Mouse (Mus musculus): ENCODE measurements around the gene Gm13199. TPM values are rescaled to one million over a fixed set of nuclear protein-coding genes. Genes with fewer than 3 reads are reported as not detected.

Gene Gm13199
- polyA plus RNA-seq, 1 experiment from 2014 or later, result 2.2 TPM

Other genes starting within 250 kb of the Gm13199 start
- gene Camk1d, start 148.4 kb downstream of the Gm13199 start, polyA plus RNA-seq (2016; fragmentation: Nextera tagmentation; extraction: Ambion mirVana), result 0.59 and 0.74 TPM in 2 replicates
- 119 and 125 TPM in 2 replicates for gene Nudt5, start 17.9 kb downstream of the Gm13199 start, polyA plus RNA-seq (2016; fragmentation: Nextera tagmentation; extraction: Ambion mirVana)
- gene Cdc123, start 17.8 kb downstream of the Gm13199 start, polyA plus RNA-seq (2016; fragmentation: Nextera tagmentation; extraction: Ambion mirVana), result 410 and 430 TPM in 2 replicates
- gene Sec61a2, start 32.5 kb upstream of the Gm13199 start, polyA plus RNA-seq (2016; fragmentation: Nextera tagmentation; extraction: Ambion mirVana), result 86.0 and 88.9 TPM in 2 replicates
- gene Dhtkd1, start 79.9 kb upstream of the Gm13199 start, polyA plus RNA-seq (2016; fragmentation: Nextera tagmentation; extraction: Ambion mirVana), result 6.5 and 7.3 TPM in 2 replicates
- 10.6 and 11.8 TPM in 2 replicates for gene Upf2, start 88.5 kb upstream of the Gm13199 start, polyA plus RNA-seq (2016; fragmentation: Nextera tagmentation; extraction: Ambion mirVana)